Mouse (Mus musculus): Measurements from ENCODE around the gene Lrp2.
"Not testable (repeated sequence)": the region's sequence is repeated elsewhere in the genome, so short reads cannot be mapped to it uniquely, and the experiment has no call there.

Lrp2 gene

GRCm38 (mm10) chr2:69582068-69582467, 3.8 kb downstream of the Lrp2 start:
- not testable (repeated sequence) for DNase-seq

GRCm38 (mm10) chr2:69580091-69580490, 5.8 kb downstream of the Lrp2 start:
- no peak for DNase-seq

- DNase-seq: no peak
Observed at GRCm38 (mm10) chr2:69578206-69578605, 7.7 kb downstream of the Lrp2 start.

GRCm38 (mm10) chr2:69576531-69576930, 9.3 kb downstream of the Lrp2 start:
- DNase-seq: no peak

- no peak for DNase-seq
Observed at GRCm38 (mm10) chr2:69574934-69575333, 10.9 kb downstream of the Lrp2 start.

GRCm38 (mm10) chr2:69574261-69574660, 11.6 kb downstream of the Lrp2 start:
- DNase-seq: no peak

GRCm38 (mm10) chr2:69573733-69574054, 12.2 kb downstream of the Lrp2 start:
- DNase-seq: no peak

- DNase-seq: no peak
Observed at GRCm38 (mm10) chr2:69573038-69573732, 12.7 kb downstream of the Lrp2 start.

- DNase-seq: no peak
Observed at GRCm38 (mm10) chr2:69570556-69570955, 15.3 kb downstream of the Lrp2 start.

GRCm38 (mm10) chr2:69566281-69566680, 19.6 kb downstream of the Lrp2 start:
- no peak for DNase-seq

- no peak for DNase-seq
Observed at GRCm38 (mm10) chr2:69563492-69563891, 22.4 kb downstream of the Lrp2 start.

- DNase-seq: no peak
Observed at GRCm38 (mm10) chr2:69562761-69563160, 23.1 kb downstream of the Lrp2 start.

- no peak for DNase-seq
Observed at GRCm38 (mm10) chr2:69560221-69560620, 25.6 kb downstream of the Lrp2 start.

GRCm38 (mm10) chr2:69559380-69559779, 26.5 kb downstream of the Lrp2 start:
- no peak for DNase-seq

GRCm38 (mm10) chr2:69556686-69557085, 29.2 kb downstream of the Lrp2 start:
- DNase-seq: no peak

- DNase-seq: no peak
Observed at GRCm38 (mm10) chr2:69551639-69552038, 34.2 kb downstream of the Lrp2 start.

GRCm38 (mm10) chr2:69546823-69547222, 39.0 kb downstream of the Lrp2 start:
- DNase-seq: no peak

- no peak for DNase-seq
Observed at GRCm38 (mm10) chr2:69536018-69536417, 49.8 kb downstream of the Lrp2 start.

GRCm38 (mm10) chr2:69531528-69532055, 54.3 kb downstream of the Lrp2 start:
- no peak for DNase-seq

GRCm38 (mm10) chr2:69530691-69531527, 55.0 kb downstream of the Lrp2 start:
- DNase-seq: no peak

GRCm38 (mm10) chr2:69530126-69530525, 55.7 kb downstream of the Lrp2 start:
- no peak for DNase-seq

GRCm38 (mm10) chr2:69520273-69520672, 65.6 kb downstream of the Lrp2 start:
- DNase-seq: no peak

GRCm38 (mm10) chr2:69518307-69518706, 67.6 kb downstream of the Lrp2 start:
- DNase-seq: no peak

GRCm38 (mm10) chr2:69511766-69512165, 74.1 kb downstream of the Lrp2 start:
- DNase-seq: no peak

Measured in cerebellum, postnatal 25 days (tissue).